ENCODE assay signal across 8 mouse cellular contexts in genomic region chr12:5373641-5374195, GRCm38 (mm10). TPM values are rescaled to one million over a fixed set of nuclear protein-coding genes. Genes with fewer than 3 reads are reported as not detected.
DNase-seq lines count a peak whose midpoint lies in the region; ATAC-seq lines count a peak whose summit lies in the region.

No protein-coding gene starts in this region.

- DNase-seq in right cerebral cortex, postnatal 25 days, result peak; percentile 64
- DNase-seq in right cerebral cortex, adult 18-20 months, result no peak
- DNase-seq in embryo, embryonic 10 days (ENCODE audit: low spot score), result peak; percentile 71
- DNase-seq in heart, adult 18-20 months, result peak; percentile 17 to 38
- peak; percentile 71 for DNase-seq in midbrain, embryonic 10.5 days (ENCODE audit: low spot score)
- peak; percentile 7 for DNase-seq in urinary bladder, postnatal 14 days (ENCODE audit: low spot score)
- DNase-seq in spleen, adult 12 weeks (ENCODE audit: low spot score), result no peak

- no peaks in the 10 kb centered on the region for H3K36me3 ChIP-seq in kidney, embryonic 15.5 days
- no peaks in the 10 kb centered on the region for H3K36me3 ChIP-seq in midbrain, embryonic 10.5 days

- H3K27ac ChIP-seq in kidney, embryonic 15.5 days, result no peak overlapping the region
- peak overlapping the region; percentile 91 for H3K27ac ChIP-seq in midbrain, embryonic 10.5 days (replicated peaks)

- peaks cover 46% of the 10 kb centered on the region for H3K27me3 ChIP-seq in kidney, embryonic 15.5 days
- H3K27me3 ChIP-seq in midbrain, embryonic 10.5 days (ENCODE audit: low read depth, poor library complexity, severe bottlenecking), result peaks cover 64% of the 10 kb centered on the region

- no peaks in the 10 kb centered on the region for H3K9me3 ChIP-seq in kidney, embryonic 15.5 days (replicated peaks)
- no peaks in the 10 kb centered on the region for H3K9me3 ChIP-seq in midbrain, embryonic 10.5 days (replicated peaks)

- WGBS in kidney, embryonic 15.5 days, result under 1% methylated on average over 42 of the region's 42 CpGs
- under 1% methylated on average over 42 of the region's 42 CpGs for WGBS in midbrain, embryonic 10.5 days

- H3K9ac ChIP-seq in kidney, embryonic 15.5 days, result peak overlapping the region; percentile 57

- peak overlapping the region; percentile 94 for H3K4me2 ChIP-seq in kidney, embryonic 15.5 days

- H3K4me3 ChIP-seq in kidney, embryonic 15.5 days (replicated peaks), result peak overlapping the region; percentile 65
- H3K4me3 ChIP-seq in midbrain, embryonic 10.5 days, result peak overlapping the region; percentile 83

- ATAC-seq in kidney, embryonic 15.5 days (replicated peaks; ENCODE audit: low FRiP score), result no peak

- peaks cover 21% of the 10 kb centered on the region for H3K4me1 ChIP-seq in kidney, embryonic 15.5 days
- peaks cover 52% of the 10 kb centered on the region for H3K4me1 ChIP-seq in midbrain, embryonic 10.5 days

RNA-seq across cellular contexts. Expression of gene Klhl29, which starts 1.8 kb away (rescaled TPM):
- total RNA-seq in heart, adult 18-20 months (2021), result under 1 TPM; 0.27 to 0.44 TPM
- 0.64 and 0.80 TPM in 2 replicates for polyA plus RNA-seq in kidney, embryonic 15.5 days (2015; fragmentation: Nextera tagmentation; extraction: Ambion mirVana)
- 0.85 and 1.1 TPM in 2 replicates for polyA plus RNA-seq in midbrain, embryonic 10.5 days (2016; fragmentation: Nextera tagmentation; extraction: Ambion mirVana)

Comparison
In these comparisons a context has a peak if more than half of its experiments do, and no peak if none do; other contexts are left out.
1. DNase-seq: peak in right cerebral cortex, postnatal 25 days (single experiment), embryo, embryonic 10 days (single experiment), heart, adult 18-20 months (2 of 2), midbrain, embryonic 10.5 days (single experiment) and urinary bladder, postnatal 14 days (single experiment); none in right cerebral cortex, adult 18-20 months (single experiment) and spleen, adult 12 weeks (single experiment).